ENCODE assay signal across 7 mouse cellular contexts in genomic region chr8:71441404-71441803, GRCm38 (mm10). TPM values are rescaled to one million over a fixed set of nuclear protein-coding genes. Genes with fewer than 3 reads are reported as not detected.
A peak's percentile ranks its signal among the peaks of the same experiment; 100 is the strongest.
DNase-seq lines count a peak whose midpoint lies in the region; ATAC-seq and TF ChIP-seq lines count a peak whose summit lies in the region.

No protein-coding gene starts in this region.

- TF ChIP-seq EP300 in MEL (IDR thresholded peaks at IDR 0.05; ENCODE audit: low read depth in 1 of 2, low read length in 2 of 2): no peak

- H3K4me1 ChIP-seq in MEL (ENCODE audit: control insufficient read depth in 1 of 2, insufficient read depth in 2 of 2, low read length in 2 of 2): no peaks in the 10 kb centered on the region
- H3K4me1 ChIP-seq in lung, embryonic 14.5 days (ENCODE audit: insufficient read depth): no peaks in the 10 kb centered on the region

- H3K9me3 ChIP-seq in MEL (replicated peaks; ENCODE audit: insufficient read depth, low read length): no peaks in the 10 kb centered on the region
- no peaks in the 10 kb centered on the region for H3K9me3 ChIP-seq in lung, embryonic 14.5 days (ENCODE audit: low read depth, low read length)

- no peak overlapping the region for H3K27ac ChIP-seq in layer of hippocampus, adult 2 months
- no peak overlapping the region for H3K27ac ChIP-seq in MEL (ENCODE audit: control insufficient read depth, low read depth, low read length)
- H3K27ac ChIP-seq in lung, embryonic 14.5 days (ENCODE audit: low read depth): no peak overlapping the region

- no peaks in the 10 kb centered on the region for H3K36me3 ChIP-seq in MEL (ENCODE audit: control insufficient read depth in 1 of 2, insufficient read depth in 2 of 2, low read length in 2 of 2)
- no peaks in the 10 kb centered on the region for H3K36me3 ChIP-seq in lung, embryonic 14.5 days (ENCODE audit: insufficient read depth)

- TF ChIP-seq CTCF in layer of hippocampus, adult 2 months (conservative IDR thresholded peaks at IDR 0.05): peak; percentile 94
- TF ChIP-seq CTCF in MEL (IDR thresholded peaks at IDR 0.05 in 2 of 3, conservative IDR thresholded peaks at IDR 0.05 in 1 of 3; ENCODE audit: control insufficient read depth in 1 of 3, insufficient read depth in 1 of 3, low read depth in 2 of 3, low read length in 3 of 3, poor library complexity in 1 of 3, severe bottlenecking in 1 of 3): peak; percentile 38 to 96 (median 45); a peak in 5 of 6 replicates
- TF ChIP-seq CTCF in lung, embryonic 14.5 days (IDR thresholded peaks at IDR 0.05; ENCODE audit: low read depth): peak; percentile 84

- H3K9ac ChIP-seq in MEL (ENCODE audit: control insufficient read depth, low read depth, low read length, poor library complexity, severe bottlenecking): no peak overlapping the region
- H3K9ac ChIP-seq in lung, embryonic 14.5 days: no peak overlapping the region

- TF ChIP-seq RAD21 in MEL (IDR thresholded peaks at IDR 0.05; ENCODE audit: low read depth, low read length): peak; percentile 99

- H3K79me2 ChIP-seq in MEL (ENCODE audit: control insufficient read depth, insufficient read depth, low read length, poor library complexity): no peaks in the 10 kb centered on the region

- DNase-seq in layer of hippocampus, adult 2 months (ENCODE audit: low spot score in 2 of 2): peak in 1 of 2 experiments; percentile 61
- no peak for DNase-seq in layer of hippocampus, adult 9-10 months (ENCODE audit: low spot score)
- DNase-seq in MEL (ENCODE audit: low read depth, low spot score): peak; percentile 81
- peak; percentile 54 to 55 for DNase-seq in adrenal gland, postnatal 36 days
- peak; percentile 89 for DNase-seq in lung, embryonic 14.5 days
- peak; percentile 31 for DNase-seq in spleen, adult 12 weeks (ENCODE audit: low spot score)

- ATAC-seq in erythroid progenitor cell, adult 5-6 weeks (replicated peaks; ENCODE audit: low FRiP score, poor library complexity, severe bottlenecking): 0 out of 2 replicates have a peak, but pooled peaks have one; percentile 46
- ATAC-seq in lung, embryonic 14.5 days (ENCODE audit: insufficient read depth): 0 out of 2 replicates have a peak, but pooled peaks have one; percentile 21

- H3K27me3 ChIP-seq in MEL (ENCODE audit: control insufficient read depth in 1 of 2, insufficient read depth in 2 of 2, low read length in 2 of 2): peaks cover 3 to 9% of the 10 kb centered on the region in 2 experiments; a peak in 3 of 4 replicates
- H3K27me3 ChIP-seq in lung, embryonic 14.5 days (ENCODE audit: insufficient read depth, low read length): peaks cover 5% of the 10 kb centered on the region

- under 1% methylated on average over 7 of the region's 7 CpGs for WGBS in lung, embryonic 14.5 days

- no peak for TF ChIP-seq POLR2A in MEL (IDR thresholded peaks at IDR 0.05; ENCODE audit: control insufficient read depth in 1 of 2, insufficient read depth in 1 of 2, low read depth in 1 of 2, low read length in 2 of 2, poor library complexity in 1 of 2)

- no peak overlapping the region for H3K4me2 ChIP-seq in lung, embryonic 14.5 days

- H3K4me3 ChIP-seq in layer of hippocampus, adult 2 months: no peak overlapping the region
- H3K4me3 ChIP-seq in MEL (ENCODE audit: control insufficient read depth in 1 of 2, insufficient read depth in 1 of 2, low read depth in 2 of 2, low read length in 2 of 2): no peak overlapping the region
- H3K4me3 ChIP-seq in lung, embryonic 14.5 days (ENCODE audit: low read depth, low read length): no peak overlapping the region

TF ChIP-seq in MEL, 35 proteins besides CTCF, POLR2A, EP300 and RAD21 (continues in another document):
- TF ChIP-seq POLR2AphosphoS5 (IDR thresholded peaks at IDR 0.05; ENCODE audit: borderline replicate concordance, low read depth, low read length) (no peak), SMC3 (IDR thresholded peaks at IDR 0.05; ENCODE audit: low read depth, low read length) (peak; percentile 94), TBP (IDR thresholded peaks at IDR 0.05; ENCODE audit: low read depth, low read length) (no peak), RCOR1 (IDR thresholded peaks at IDR 0.05; ENCODE audit: low read depth, low read length) (no peak), MAFK (IDR thresholded peaks at IDR 0.05; ENCODE audit: borderline replicate concordance, low read depth, low read length) (no peak), ZNF384 (IDR thresholded peaks at IDR 0.05; ENCODE audit: low read depth, low read length) (peak; percentile 31; the same call in 1 of the 2 replicates), ZMIZ1 (IDR thresholded peaks at IDR 0.05; ENCODE audit: low read depth, low read length) (no peak), MYC (IDR thresholded peaks at IDR 0.05; ENCODE audit: low read depth, low read length) (no peak), E2F4 (IDR thresholded peaks at IDR 0.05; ENCODE audit: borderline replicate concordance, low read depth, low read length) (no peak), MAZ (IDR thresholded peaks at IDR 0.05; ENCODE audit: low read depth, low read length) (no peak), UBTF (IDR thresholded peaks at IDR 0.05; ENCODE audit: borderline replicate concordance, insufficient read depth, low read depth, low read length) (no peak), TCF12 (IDR thresholded peaks at IDR 0.05; ENCODE audit: low read depth, low read length) (no peak), POLR2AphosphoS2 (IDR thresholded peaks at IDR 0.05; ENCODE audit: low read length) (no peak), NELFE (IDR thresholded peaks at IDR 0.05; ENCODE audit: low read depth, low read length) (no peak), GATA1 (IDR thresholded peaks at IDR 0.05; ENCODE audit: low read depth, low read length) (no peak), CHD2 (IDR thresholded peaks at IDR 0.05; ENCODE audit: low read length) (no peak), JUND (IDR thresholded peaks at IDR 0.05; ENCODE audit: low read depth, low read length) (no peak), SIN3A (IDR thresholded peaks at IDR 0.05; ENCODE audit: low read length) (peak; percentile 54; the same call in 1 of the 2 replicates), NRF1 (IDR thresholded peaks at IDR 0.05; ENCODE audit: insufficient read depth, low read depth, low read length, poor library complexity, severe bottlenecking) (no peak), CHD1 (IDR thresholded peaks at IDR 0.05; ENCODE audit: low read depth, low read length) (no peak), GABPA (IDR thresholded peaks at IDR 0.05; ENCODE audit: low read depth, low read length) (no peak)

RNA-seq across cellular contexts. Expression of gene Abhd8, which starts 22.1 kb away (rescaled TPM):
- total RNA-seq in layer of hippocampus, adult 2 months (2021): 100 to 1,000 TPM; 260 to 270 TPM
- total RNA-seq in MEL (2012; rRNA removed): 26.3 and 28.5 TPM in 2 replicates
- 10 to 100 TPM in 1 of 2 experiments, not detected in 1; 39.2 TPM for polyA plus RNA-seq in MEL (2012; ENCODE audit: insufficient read depth in 1 of 2, insufficient read length in 2 of 2, low read depth in 1 of 2, low replicate concordance in 2 of 2, missing spikeins in 1 of 2)
- total RNA-seq in adrenal gland, postnatal 36 days (2021): 10 to 100 TPM; 56.6 to 81.2 TPM
- 1.3 and 1.4 TPM in 2 replicates for total RNA-seq in erythroid progenitor cell, adult 5-6 weeks (2015; ENCODE audit: low replicate concordance)
- total RNA-seq in erythroid progenitor cell, adult 5-6 weeks (2017; ENCODE audit: low replicate concordance): 3.0 and 4.5 TPM in 2 replicates
- polyA plus RNA-seq in lung, embryonic 14.5 days (2014; fragmentation: Nextera tagmentation; extraction: Ambion mirVana): 36.6 and 47.8 TPM in 2 replicates

RNA-seq across cellular contexts. Expression of gene Mrpl34, which starts 23.4 kb away (rescaled TPM):
- 10 to 100 TPM; 39.7 to 45.4 TPM for total RNA-seq in layer of hippocampus, adult 2 months (2021)
- total RNA-seq in MEL (2012; rRNA removed): 123 and 143 TPM in 2 replicates
- 100 to 1,000 TPM in 1 of 2 experiments, not detected in 1; 196 TPM for polyA plus RNA-seq in MEL (2012; ENCODE audit: insufficient read depth in 1 of 2, insufficient read length in 2 of 2, low read depth in 1 of 2, low replicate concordance in 2 of 2, missing spikeins in 1 of 2)
- 100 to 1,000 TPM in 1 of 2 experiments, 10 to 100 TPM in 1; 91.9 to 111 TPM for total RNA-seq in adrenal gland, postnatal 36 days (2021)
- 23.1 and 38.2 TPM in 2 replicates for total RNA-seq in erythroid progenitor cell, adult 5-6 weeks (2015; ENCODE audit: low replicate concordance)
- total RNA-seq in erythroid progenitor cell, adult 5-6 weeks (2017; ENCODE audit: low replicate concordance): 14.1 and 17.5 TPM in 2 replicates
- polyA plus RNA-seq in lung, embryonic 14.5 days (2014; fragmentation: Nextera tagmentation; extraction: Ambion mirVana): 134 and 135 TPM in 2 replicates

RNA-seq across cellular contexts. Expression of gene Dda1, which starts 27.6 kb away (rescaled TPM):
- total RNA-seq in layer of hippocampus, adult 2 months (2021): 10 to 100 TPM; 83.2 to 89.7 TPM
- 49.7 and 59.6 TPM in 2 replicates for total RNA-seq in MEL (2012; rRNA removed)
- 100 to 1,000 TPM in 1 of 2 experiments, not detected in 1; 110 TPM for polyA plus RNA-seq in MEL (2012; ENCODE audit: insufficient read depth in 1 of 2, insufficient read length in 2 of 2, low read depth in 1 of 2, low replicate concordance in 2 of 2, missing spikeins in 1 of 2)
- 10 to 100 TPM; 57.7 to 62.3 TPM for total RNA-seq in adrenal gland, postnatal 36 days (2021)
- 23.9 and 35.7 TPM in 2 replicates for total RNA-seq in erythroid progenitor cell, adult 5-6 weeks (2015; ENCODE audit: low replicate concordance)
- total RNA-seq in erythroid progenitor cell, adult 5-6 weeks (2017; ENCODE audit: low replicate concordance): 17.8 and 18.1 TPM in 2 replicates
- polyA plus RNA-seq in lung, embryonic 14.5 days (2014; fragmentation: Nextera tagmentation; extraction: Ambion mirVana): 101 and 111 TPM in 2 replicates

RNA-seq across cellular contexts. Expression of gene Ankle1, which starts 35.6 kb away (rescaled TPM):
- under 1 TPM; 0.67 to 0.88 TPM for total RNA-seq in layer of hippocampus, adult 2 months (2021)
- 17.6 and 18.5 TPM in 2 replicates for total RNA-seq in MEL (2012; rRNA removed)
- 10 to 100 TPM in 1 of 2 experiments, not detected in 1; 21.2 TPM for polyA plus RNA-seq in MEL (2012; ENCODE audit: insufficient read depth in 1 of 2, insufficient read length in 2 of 2, low read depth in 1 of 2, low replicate concordance in 2 of 2, missing spikeins in 1 of 2)
- 1 to 10 TPM; 1.1 to 1.4 TPM for total RNA-seq in adrenal gland, postnatal 36 days (2021)
- 208 and 222 TPM in 2 replicates for total RNA-seq in erythroid progenitor cell, adult 5-6 weeks (2015; ENCODE audit: low replicate concordance)
- 343 and 473 TPM in 2 replicates for total RNA-seq in erythroid progenitor cell, adult 5-6 weeks (2017; ENCODE audit: low replicate concordance)
- polyA plus RNA-seq in lung, embryonic 14.5 days (2014; fragmentation: Nextera tagmentation; extraction: Ambion mirVana): 32.2 and 38.0 TPM in 2 replicates

RNA-seq across cellular contexts. Expression of gene Ano8, which starts 44.4 kb away (rescaled TPM):
- total RNA-seq in layer of hippocampus, adult 2 months (2021): 10 to 100 TPM; 52.9 to 55.3 TPM
- total RNA-seq in MEL (2012; rRNA removed): 3.5 and 3.9 TPM in 2 replicates
- 1 to 10 TPM in 1 of 2 experiments, not detected in 1; 4.8 TPM for polyA plus RNA-seq in MEL (2012; ENCODE audit: insufficient read depth in 1 of 2, insufficient read length in 2 of 2, low read depth in 1 of 2, low replicate concordance in 2 of 2, missing spikeins in 1 of 2)
- total RNA-seq in adrenal gland, postnatal 36 days (2021): 10 to 100 TPM; 14.0 to 15.1 TPM
- total RNA-seq in erythroid progenitor cell, adult 5-6 weeks (2015; ENCODE audit: low replicate concordance): not detected in 2 replicates
- 0.13 TPM in 1 of 2 replicates, not detected in the other for total RNA-seq in erythroid progenitor cell, adult 5-6 weeks (2017; ENCODE audit: low replicate concordance)
- 2.4 and 3.1 TPM in 2 replicates for polyA plus RNA-seq in lung, embryonic 14.5 days (2014; fragmentation: Nextera tagmentation; extraction: Ambion mirVana)
